Mouse (Mus musculus) left cerebral cortex, postnatal 36 days (tissue): Measurements from ENCODE around the gene 4930503E14Rik. TPM values are rescaled to one million over a fixed set of nuclear protein-coding genes. Genes with fewer than 3 reads are reported as not detected.
"Not testable (repeated sequence)": the region's sequence is repeated elsewhere in the genome, so short reads cannot be mapped to it uniquely, and the experiment has no call there.

ENCODE experiments used
- DNase-seq, 2 experiments: peaks; one replicate each; pipeline ENCODE4 v3.0.0; 2021 to 2022; ENCODE audit warnings: low spot score in 2 of 2, mixed read lengths in 1 of 2
- intact Hi-C: fragments of 180-260 bp; cut with DNase I; formaldehyde crosslinking; loops from one replicate; pipeline ENCODE4 v1.15.1; 2025
- total RNA-seq, 2 experiments: library from RNA; stranded (reverse); gene quantifications; 2 replicates each; pipeline ENCODE4 v1.2.3; 2021

4930503E14Rik gene
- not detected for total RNA-seq

GRCm38 (mm10) chr14:44213154-44213553 is at the start of gene 4930503E14Rik:
Gene 4930503E14Rik (minus strand): TSS chr14:44213254.
- DNase-seq, intact Hi-C loops: not testable (repeated sequence)

DNA sequence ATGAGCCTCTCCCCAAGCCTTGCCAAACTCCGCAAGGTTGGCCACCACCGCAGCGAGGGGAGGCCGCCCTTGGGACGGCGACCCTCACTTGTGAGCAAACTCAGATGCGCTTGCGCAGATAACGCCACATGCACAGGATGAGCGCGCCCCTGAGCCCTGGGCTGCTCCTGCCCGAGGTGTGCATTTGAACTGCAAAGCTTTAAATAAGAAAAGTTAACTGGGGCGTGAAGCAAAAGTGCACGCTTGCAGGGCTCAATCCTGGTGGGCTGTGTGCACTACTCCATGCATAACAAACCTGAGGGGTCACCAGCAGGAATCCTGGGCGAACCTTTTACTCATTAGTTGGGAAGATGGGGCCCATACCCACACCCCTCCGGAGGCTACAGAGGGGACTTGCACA is 35.0 kb upstream of the 4930503E14Rik start:
- no peak for DNase-seq
- intact Hi-C loops, result no loop called here

GRCm38 (mm10) chr14:44197361-44197760 is 15.7 kb downstream of the 4930503E14Rik start, which contains the start of gene Gm8212:
Gene Gm8212 (plus strand): TSS chr14:44197661.
- intact Hi-C loops, DNase-seq: not testable (repeated sequence)

- intact Hi-C loops, DNase-seq: not testable (repeated sequence)
These were observed 89.5 kb downstream of the 4930503E14Rik start, which contains the start of gene Gm3327 for GRCm38 (mm10) chr14:44123551-44123950. Gene Gm3327 (plus strand): TSS chr14:44123851.

Other genes with a start within 250 kb of the 4930503E14Rik start
- gene Ang6, start 211.0 kb downstream of the 4930503E14Rik start, total RNA-seq, result not detected
- under 1 TPM; 0.47 to 0.79 TPM for gene Ear2, start 110.6 kb downstream of the 4930503E14Rik start, total RNA-seq
- not detected for gene Gm3327, start 89.4 kb downstream of the 4930503E14Rik start, total RNA-seq
- not detected for gene Gm8212, start 15.6 kb downstream of the 4930503E14Rik start, total RNA-seq
- not detected for gene Gm8220, start 72.3 kb upstream of the 4930503E14Rik start, total RNA-seq
- gene Gm5930, start 125.3 kb upstream of the 4930503E14Rik start, total RNA-seq, result not detected
- not detected for gene Gm8229, start 152.1 kb upstream of the 4930503E14Rik start, total RNA-seq
- gene Gm3371, start 197.4 kb upstream of the 4930503E14Rik start, total RNA-seq, result not detected
- gene Gm8232, start 220.4 kb upstream of the 4930503E14Rik start, total RNA-seq, result not detected